Mouse (Mus musculus) liver, adult 2 months (tissue): ENCODE measurements around the gene Atrx.

Source experiments
- CTCF ChIP-seq: fragments of 200-500 bp; IDR thresholded peaks from 2 replicates; pipeline ENCODE4 v1.5.1; 2011; ENCODE audit warnings: low read depth, low read length, control low read depth
- POLR2A ChIP-seq: fragments of 200-500 bp; IDR thresholded peaks from 2 replicates; pipeline ENCODE4 v1.6.1; 2011; ENCODE audit warnings: low read length, control low read depth; ENCODE audit not compliant: insufficient read depth; ENCODE audit errors: extremely low read depth

DNA sequence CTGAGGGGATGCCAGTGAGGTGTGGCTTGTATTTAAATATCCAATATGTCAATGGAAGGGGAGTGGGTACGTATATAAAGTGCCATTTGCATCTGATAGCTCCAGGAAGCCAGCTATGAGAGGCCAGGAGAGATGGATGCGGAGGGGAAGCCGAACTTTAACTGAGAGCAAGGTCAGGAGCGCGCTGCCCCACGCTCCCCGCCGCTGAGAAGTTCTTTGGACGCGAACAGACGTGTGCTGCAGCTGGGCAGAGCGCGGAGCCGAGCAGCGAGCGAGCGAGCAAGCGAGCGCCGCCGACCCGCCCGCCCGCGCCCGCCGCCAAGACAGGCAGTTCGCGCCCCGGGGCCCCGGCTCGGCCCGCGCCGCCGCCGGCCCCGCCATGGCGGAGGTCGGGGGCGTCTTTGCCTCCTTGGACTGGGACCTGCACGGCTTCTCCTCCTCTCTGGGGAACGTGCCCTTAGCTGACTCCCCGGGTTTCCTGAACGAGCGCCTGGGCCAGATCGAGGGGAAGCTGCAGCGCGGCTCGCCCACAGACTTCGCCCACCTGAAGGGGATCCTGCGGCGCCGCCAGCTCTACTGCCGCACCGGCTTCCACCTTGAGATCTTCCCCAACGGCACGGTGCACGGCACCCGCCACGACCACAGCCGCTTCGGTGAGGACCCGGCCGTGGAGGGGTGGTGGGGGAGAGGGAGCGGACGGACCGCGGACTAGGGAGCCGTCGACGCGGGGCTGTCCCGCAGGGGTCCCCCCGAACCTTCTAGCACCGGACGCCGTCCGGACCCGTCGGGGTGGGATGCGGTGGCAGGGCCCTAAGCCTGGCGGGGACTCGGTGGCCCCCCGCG, 164.8 kb downstream of the Atrx start, which contains the start of gene Fgf16:
- TF ChIP-seq CTCF (no peak), POLR2A (no peak)
